Mouse (Mus musculus) liver, embryonic 14.5 days (tissue): ENCODE data around the gene Rgs9. TPM values are rescaled to one million over a fixed set of nuclear protein-coding genes. Genes with fewer than 3 reads are reported as not detected.

Experiments used
- ATAC-seq: fragments of 200-750 bp; cut with Nextera tagmentation; 2 replicates; pipeline ENCODE4 v1.8.0; 2017; ENCODE audit warnings: moderate number of reproducible peaks, mild to moderate bottlenecking, moderate library complexity; ENCODE audit not compliant: insufficient read depth
- DNase-seq, 3 experiments: peaks; one replicate each; pipeline ENCODE4 v3.0.0-alpha.2; 2012 to 2013; ENCODE audit warnings: low read depth in 3 of 3, low spot score in 3 of 3
- H3K27ac ChIP-seq: fragments of 300-500 bp; sonication (generic); 2 replicates; pipeline ENCODE4 v1.5.1; 2014; ENCODE audit warnings: moderate library complexity, mild to moderate bottlenecking, control low read depth, inconsistent platforms
- H3K27me3 ChIP-seq: fragments of 300-500 bp; sonication (generic); 2 replicates; pipeline ENCODE4 v1.6.1; 2014; ENCODE audit warnings: mild to moderate bottlenecking, low read length, moderate library complexity; ENCODE audit not compliant: control insufficient read depth, insufficient read depth
- H3K36me3 ChIP-seq: fragments of 300-500 bp; sonication (generic); replicated peaks from 2 replicates; pipeline ENCODE4 v1.6.1; 2014; ENCODE audit warnings: low read depth; ENCODE audit not compliant: control insufficient read depth, insufficient read depth
- H3K4me1 ChIP-seq, 2 experiments: fragments of 200-500 bp in 1 of 2; fragments of 300-500 bp in 1 of 2; sonication (generic) in 1 of 2; replicated peaks; 2 replicates each; pipeline ENCODE4 v1.6.1; 2012 to 2014; ENCODE audit warnings: antibody characterized with exemption in 1 of 2, inconsistent platforms in 1 of 2, low read length in 1 of 2; ENCODE audit not compliant: control insufficient read depth in 2 of 2, insufficient read depth in 2 of 2
- H3K4me2 ChIP-seq: fragments of 300-500 bp; sonication (generic); 2 replicates; pipeline ENCODE4 v1.6.1; 2014; ENCODE audit warnings: low read depth, mild to moderate bottlenecking, control low read depth, moderate library complexity
- H3K4me3 ChIP-seq, 2 experiments: fragments of 200-500 bp in 1 of 2; fragments of 300-500 bp in 1 of 2; sonication (generic) in 1 of 2; 2 replicates each; pipeline ENCODE4 v1.5.1; 2012 to 2014; ENCODE audit warnings: low read depth in 2 of 2, low read length in 2 of 2, mild to moderate bottlenecking in 2 of 2, control low read depth in 1 of 2, inconsistent platforms in 1 of 2, moderate library complexity in 1 of 2; ENCODE audit not compliant: insufficient read depth in 1 of 2
- H3K9ac ChIP-seq: fragments of 300-500 bp; sonication (generic); replicated peaks from 2 replicates; pipeline ENCODE4 v1.6.1; 2014; ENCODE audit warnings: mild to moderate bottlenecking, control low read depth, moderate library complexity
- H3K9me3 ChIP-seq: fragments of 300-500 bp; sonication (generic); 2 replicates; pipeline ENCODE4 v1.6.1; 2016; ENCODE audit warnings: low read length, mixed read lengths; ENCODE audit not compliant: control insufficient read depth
- CTCF ChIP-seq: IDR thresholded peaks from 2 replicates; pipeline ENCODE4 v1.5.1; 2016; ENCODE audit warnings: antibody characterized with exemption, low read depth, control low read depth
- EP300 ChIP-seq: IDR thresholded peaks from 2 replicates; pipeline ENCODE4 v1.6.1; 2016; ENCODE audit warnings: antibody characterized with exemption, low read depth
- WGBS: fragments of 180-500 bp; shearing (Covaris S2); extraction: QIAGEN DNeasy Blood & Tissue Kit; methylation state at CpG from one replicate; pipeline ENCODE4 v1.1.7; 2014; ENCODE audit not compliant: insufficient replicate concordance; 5-methylcytosine and 5-hydroxymethylcytosine counted together
- polyA plus RNA-seq, 2 experiments: library from polyadenylated mRNA; depleted of rRNA in 1 of 2; stranded (reverse) in 1 of 2; unstranded in 1 of 2; fragments of >200 nt; fragmentation: Nextera tagmentation in 1 of 2; extraction: Ambion mirVana in 1 of 2; gene quantifications; 2 replicates each; pipeline versions ENCODE4 v1.2.1 to v1.2.3; 2012 to 2014

Rgs9 gene
- polyA plus RNA-seq, 2 experiments, result 0.09 TPM; not detected in 1

DNA sequence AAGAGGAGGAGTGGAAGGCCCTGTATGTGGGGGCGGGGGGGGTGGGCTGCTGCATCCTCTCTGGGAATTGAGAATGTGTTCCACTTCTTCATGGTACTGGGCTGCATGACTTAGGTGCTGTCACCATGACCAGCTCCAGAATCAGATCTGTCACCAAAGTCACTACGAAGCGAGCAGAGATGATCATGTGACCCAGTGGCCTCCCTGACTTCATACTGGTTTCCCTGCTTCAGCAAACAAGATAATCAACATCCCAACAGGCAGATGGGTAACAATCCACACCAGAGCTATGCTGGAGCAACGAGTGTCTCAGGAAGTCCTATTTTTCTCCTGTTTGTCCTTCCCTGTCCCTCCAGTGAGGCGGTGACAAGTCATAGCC, 28.7 kb downstream of the Rgs9 start:
- Histone ChIP-seq H3K4me1 (peaks cover 0 to 7% of the 10 kb centered on the region in 2 experiments; a peak in 1 of 4 replicates), H3K27ac (no peak overlapping the region), H3K4me3 (no peak overlapping the region), H3K9me3 (no peaks in the 10 kb centered on the region), H3K9ac (no peak overlapping the region), H3K36me3 (no peaks in the 10 kb centered on the region), H3K27me3 (no peaks in the 10 kb centered on the region), H3K4me2 (no peak overlapping the region)
- WGBS, result 15% methylated on average over 5 of the region's 5 CpGs
- ATAC-seq, result no peak
- DNase-seq, result no peak
- TF ChIP-seq CTCF, result no peak

GRCm38 (mm10) chr11:109266161-109266910, 31.6 kb downstream of the Rgs9 start:
- 64% methylated on average over 12 of the region's 12 CpGs for WGBS
- no peak overlapping the region for H3K4me3 ChIP-seq
- H3K9me3 ChIP-seq, result no peaks in the 10 kb centered on the region
- no peak for ATAC-seq
- no peak overlapping the region for H3K4me2 ChIP-seq
- H3K27me3 ChIP-seq, result no peaks in the 10 kb centered on the region
- no peaks in the 10 kb centered on the region for H3K36me3 ChIP-seq
- no peak for DNase-seq
- no peak overlapping the region for H3K9ac ChIP-seq
- H3K27ac ChIP-seq, result no peak overlapping the region
- peaks cover 0 to 7% of the 10 kb centered on the region in 2 experiments; a peak in 1 of 4 replicates for H3K4me1 ChIP-seq
- TF ChIP-seq EP300 (no peak), CTCF (no peak)

- no peak overlapping the region for H3K4me2 ChIP-seq
- no peak overlapping the region for H3K9ac ChIP-seq
- DNase-seq (no peak), ATAC-seq (no peak)
- 53% methylated on average over 11 of the region's 11 CpGs for WGBS
- H3K27ac ChIP-seq, result no peak overlapping the region
- no peak for TF ChIP-seq EP300
- TF ChIP-seq CTCF, result no peak
- H3K4me1 ChIP-seq, result peaks cover 0 to under 1% of the 10 kb centered on the region in 2 experiments; a peak in 1 of 4 replicates
- H3K4me3 ChIP-seq, result no peak overlapping the region
- no peaks in the 10 kb centered on the region for H3K36me3 ChIP-seq
- H3K9me3 ChIP-seq, result no peaks in the 10 kb centered on the region
- H3K27me3 ChIP-seq, result no peaks in the 10 kb centered on the region
Measured at GRCm38 (mm10) chr11:109264159-109264768, 33.7 kb downstream of the Rgs9 start.

GRCm38 (mm10) chr11:109260561-109260960, 37.4 kb downstream of the Rgs9 start:
- WGBS, result 50% methylated on average over 7 of the region's 7 CpGs
- DNase-seq (no peak), ATAC-seq (no peak)
- no peaks in the 10 kb centered on the region for H3K36me3 ChIP-seq
- H3K4me2 ChIP-seq, result no peak overlapping the region
- no peaks in the 10 kb centered on the region for H3K9me3 ChIP-seq
- H3K27ac ChIP-seq, result no peak overlapping the region
- no peaks in the 10 kb centered on the region for H3K4me1 ChIP-seq
- TF ChIP-seq CTCF, result no peak
- no peak for TF ChIP-seq EP300
- no peaks in the 10 kb centered on the region for H3K27me3 ChIP-seq
- no peak overlapping the region for H3K4me3 ChIP-seq
- H3K9ac ChIP-seq, result no peak overlapping the region
